Mouse (Mus musculus) heart, embryonic 16.5 days (tissue): ENCODE measurements around the gene Gm29666. TPM values are rescaled to one million over a fixed set of nuclear protein-coding genes. Genes with fewer than 3 reads are reported as not detected.

Experiments
- ATAC-seq: fragments of 200-750 bp; cut with Nextera tagmentation; replicated peaks from 2 replicates; pipeline ENCODE4 v1.8.0; 2017; ENCODE audit warnings: moderate number of reproducible peaks; ENCODE audit not compliant: insufficient read depth, low FRiP score; ENCODE audit errors: extremely low read depth
- H3K27ac ChIP-seq: fragments of 300-500 bp; sonication (generic); 2 replicates; pipeline ENCODE4 v1.5.1; 2014; ENCODE audit warnings: mild to moderate bottlenecking, low read length, control low read depth, moderate library complexity
- H3K27me3 ChIP-seq: fragments of 300-500 bp; sonication (generic); 2 replicates; pipeline ENCODE4 v1.6.1; 2014; ENCODE audit warnings: low read length, mixed read lengths; ENCODE audit not compliant: control insufficient read depth, insufficient read depth
- H3K36me3 ChIP-seq: fragments of 300-500 bp; sonication (generic); 2 replicates; pipeline ENCODE4 v1.6.1; 2014; ENCODE audit not compliant: control insufficient read depth, insufficient read depth
- H3K4me1 ChIP-seq: fragments of 300-500 bp; sonication (generic); 2 replicates; pipeline ENCODE4 v1.6.1; 2014; ENCODE audit warnings: low read length, mixed read lengths; ENCODE audit not compliant: control insufficient read depth, insufficient read depth
- H3K4me2 ChIP-seq: fragments of 300-500 bp; sonication (generic); 2 replicates; pipeline ENCODE4 v1.6.1; 2014; ENCODE audit warnings: low read depth, mild to moderate bottlenecking, control low read depth, low read length
- H3K4me3 ChIP-seq: fragments of 300-500 bp; sonication (generic); 2 replicates; pipeline ENCODE4 v1.5.1; 2014; ENCODE audit warnings: mild to moderate bottlenecking, control low read depth, low read length
- H3K9ac ChIP-seq: fragments of 300-500 bp; sonication (generic); 2 replicates; pipeline ENCODE4 v1.6.1; 2014; ENCODE audit warnings: low read length, control low read depth
- H3K9me3 ChIP-seq: fragments of 300-500 bp; sonication (generic); replicated peaks from 2 replicates; pipeline ENCODE4 v1.6.1; 2016; ENCODE audit warnings: low read length; ENCODE audit not compliant: control insufficient read depth
- WGBS: fragments of 180-500 bp; shearing (Covaris S2); extraction: QIAGEN DNeasy Blood & Tissue Kit; methylation state at CpG from one replicate; pipeline ENCODE4 v1.1.7; 2014; 5-methylcytosine and 5-hydroxymethylcytosine counted together
- microRNA-seq: library from miRNA; unstranded; fragments of <30 nt; microRNA quantifications from one replicate; pipeline ENCODE4, GENCODE M21; 2017
- polyA plus RNA-seq: library from polyadenylated mRNA; unstranded; fragments of >200 nt; fragmentation: Nextera tagmentation; extraction: Ambion mirVana; gene quantifications from 2 replicates; pipeline ENCODE4 v1.2.1, GENCODE M21; 2015

Gene Gm29666
- polyA plus RNA-seq, 1 experiment from 2014 or later, result 0.56 TPM

- Histone ChIP-seq H3K4me3 (no peak overlapping the region), H3K36me3 (no peaks in the 10 kb centered on the region), H3K27ac (no peak overlapping the region), H3K4me1 (no peaks in the 10 kb centered on the region), H3K27me3 (no peaks in the 10 kb centered on the region), H3K9ac (no peak overlapping the region), H3K9me3 (no peaks in the 10 kb centered on the region), H3K4me2 (no peak overlapping the region)
- WGBS, result 48% methylated on average over 3 of the region's 3 CpGs
- ATAC-seq, result no peak
Observed at GRCm38 (mm10) chr15:84891246-84891645, 28.6 kb downstream of the Gm29666 start.

- no peak overlapping the region for H3K4me3 ChIP-seq
- H3K4me2 ChIP-seq, result no peak overlapping the region
- H3K27ac ChIP-seq, result no peak overlapping the region
- no peak for ATAC-seq
- H3K9ac ChIP-seq, result no peak overlapping the region
- WGBS, result 61% methylated on average over 12 of the region's 12 CpGs
- no peaks in the 10 kb centered on the region for H3K36me3 ChIP-seq
- no peaks in the 10 kb centered on the region for H3K27me3 ChIP-seq
- no peaks in the 10 kb centered on the region for H3K4me1 ChIP-seq
- H3K9me3 ChIP-seq, result no peaks in the 10 kb centered on the region
Observed at GRCm38 (mm10) chr15:84888066-84888465, 31.8 kb downstream of the Gm29666 start.

GRCm38 (mm10) chr15:84877029-84877815 lies 42.6 kb downstream of the Gm29666 start:
- no peaks in the 10 kb centered on the region for H3K9me3 ChIP-seq
- H3K4me1 ChIP-seq, result no peaks in the 10 kb centered on the region
- no peaks in the 10 kb centered on the region for H3K27me3 ChIP-seq
- 71% methylated on average over 12 of the region's 12 CpGs for WGBS
- H3K4me3 ChIP-seq, result no peak overlapping the region
- H3K4me2 ChIP-seq, result no peak overlapping the region
- H3K27ac ChIP-seq, result no peak overlapping the region
- H3K9ac ChIP-seq, result no peak overlapping the region
- no peaks in the 10 kb centered on the region for H3K36me3 ChIP-seq
- ATAC-seq, result no peak

- no peak overlapping the region for H3K9ac ChIP-seq
- no peaks in the 10 kb centered on the region for H3K9me3 ChIP-seq
- H3K4me3 ChIP-seq, result no peak overlapping the region
- H3K36me3 ChIP-seq, result no peaks in the 10 kb centered on the region
- H3K4me1 ChIP-seq, result no peaks in the 10 kb centered on the region
- H3K27me3 ChIP-seq, result no peaks in the 10 kb centered on the region
- WGBS, result 54% methylated on average over 4 of the region's 4 CpGs
- no peak overlapping the region for H3K4me2 ChIP-seq
- no peak overlapping the region for H3K27ac ChIP-seq
- ATAC-seq, result no peak
Observed at GRCm38 (mm10) chr15:84873867-84874266, 46.0 kb downstream of the Gm29666 start.

- Histone ChIP-seq H3K4me2 (no peak overlapping the region), H3K36me3 (no peaks in the 10 kb centered on the region), H3K27ac (no peak overlapping the region), H3K4me3 (no peak overlapping the region), H3K9ac (no peak overlapping the region), H3K4me1 (no peaks in the 10 kb centered on the region), H3K27me3 (no peaks in the 10 kb centered on the region), H3K9me3 (no peaks in the 10 kb centered on the region)
- ATAC-seq, result no peak
- WGBS, result 79% methylated on average over 11 of the region's 11 CpGs
Observed at GRCm38 (mm10) chr15:84873079-84873478, 46.8 kb downstream of the Gm29666 start.

GRCm38 (mm10) chr15:84871802-84872201 lies 48.0 kb downstream of the Gm29666 start:
- Histone ChIP-seq H3K36me3 (no peaks in the 10 kb centered on the region), H3K27me3 (no peaks in the 10 kb centered on the region), H3K4me3 (no peak overlapping the region), H3K4me2 (no peak overlapping the region), H3K9ac (no peak overlapping the region), H3K27ac (no peak overlapping the region), H3K4me1 (no peaks in the 10 kb centered on the region), H3K9me3 (no peaks in the 10 kb centered on the region)
- ATAC-seq, result no peak
- 81% methylated on average over 3 of the region's 3 CpGs for WGBS

GRCm38 (mm10) chr15:84861911-84862310 lies 57.9 kb downstream of the Gm29666 start:
- ATAC-seq, result no peak
- no peaks in the 10 kb centered on the region for H3K9me3 ChIP-seq
- no peaks in the 10 kb centered on the region for H3K27me3 ChIP-seq
- H3K4me2 ChIP-seq, result no peak overlapping the region
- no peaks in the 10 kb centered on the region for H3K36me3 ChIP-seq
- no peak overlapping the region for H3K27ac ChIP-seq
- no peak overlapping the region for H3K9ac ChIP-seq
- no peak overlapping the region for H3K4me3 ChIP-seq
- 84% methylated on average over 8 of the region's 8 CpGs for WGBS
- no peaks in the 10 kb centered on the region; the same call in 1 of the 2 replicates for H3K4me1 ChIP-seq

Small RNA genes within 50 kb of the gene (microRNA-seq; reads per million reads assigned to microRNA genes)
- gene Mir1249, result 12.8 reads per million, percentile 30 among the genes with 10 or more reads in this experiment

Other genes with a start within 250 kb of the Gm29666 start
- 7.4 and 10.1 TPM in 2 replicates for gene Arhgap8, start 200.0 kb downstream of the Gm29666 start, polyA plus RNA-seq
- 0.05 and 0.55 TPM in 2 replicates for gene Phf21b, start 64.0 kb downstream of the Gm29666 start, polyA plus RNA-seq
- 18.7 and 20.6 TPM in 2 replicates for gene Nup50, start 3.4 kb upstream of the Gm29666 start, polyA plus RNA-seq
- gene 5031439G07Rik, start 68.5 kb upstream of the Gm29666 start, polyA plus RNA-seq, result 4.3 and 4.4 TPM in 2 replicates
- 0.47 and 2.7 TPM in 2 replicates for gene Upk3a, start 97.1 kb upstream of the Gm29666 start, polyA plus RNA-seq
- gene Fam118a, start 108.9 kb upstream of the Gm29666 start, polyA plus RNA-seq, result 17.0 and 18.2 TPM in 2 replicates
- gene Smc1b, start 211.9 kb upstream of the Gm29666 start, polyA plus RNA-seq, result 0.07 and 0.08 TPM in 2 replicates
- 0.20 and 0.29 TPM in 2 replicates for gene Ribc2, start 212.0 kb upstream of the Gm29666 start, polyA plus RNA-seq